Mouse (Mus musculus) layer of hippocampus, adult 9-11 months (tissue): ENCODE measurements around the gene 4930518I15Rik.
A peak's percentile ranks its signal among the peaks of the same experiment; 100 is the strongest.
"Not testable (repeated sequence)": the region's sequence is repeated elsewhere in the genome, so short reads cannot be mapped to it uniquely, and the experiment has no call there.

ENCODE experiments used
- DNase-seq: peaks from one replicate; pipeline ENCODE4 v3.0.0; 2022

4930518I15Rik gene

DNA sequence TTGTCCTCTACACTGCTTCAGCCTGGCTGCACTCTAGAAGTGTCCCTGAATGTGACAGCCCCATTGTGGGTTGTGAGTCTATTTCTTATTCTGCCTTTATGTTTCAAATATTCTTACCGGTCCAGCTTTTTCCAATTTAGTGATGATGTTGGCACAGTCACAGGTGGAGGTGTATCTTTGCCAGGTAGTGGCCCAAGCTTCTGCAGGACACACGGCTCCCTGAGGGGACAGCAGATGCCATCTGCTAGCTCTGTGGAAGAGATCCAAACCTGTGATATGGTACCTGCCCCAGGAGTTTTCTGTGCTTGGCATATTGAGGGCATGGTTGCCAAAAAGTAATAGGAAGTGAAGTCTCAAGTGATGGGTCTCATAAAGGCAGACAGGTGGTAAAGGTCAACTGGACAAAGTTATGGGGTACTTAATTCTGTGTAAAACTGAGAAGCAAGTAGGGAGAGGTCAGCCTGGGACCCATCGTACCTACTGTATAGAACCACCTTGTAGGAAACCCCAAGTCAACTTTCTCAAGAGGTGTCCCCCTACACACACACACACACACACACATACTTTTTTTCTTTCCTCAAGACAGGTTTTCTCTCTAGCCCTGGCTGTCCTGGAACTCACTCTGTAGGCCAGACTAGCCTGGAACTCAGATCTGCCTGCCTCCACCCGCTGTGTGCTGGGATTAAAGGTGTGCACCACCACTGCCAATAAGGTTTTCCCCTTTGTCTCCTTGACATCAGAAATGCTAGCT is 17.2 kb upstream of the 4930518I15Rik start:
- no peak for DNase-seq

- no peak for DNase-seq
Measured at GRCm38 (mm10) chr2:156874047-156874759, 16.5 kb upstream of the 4930518I15Rik start.

DNA sequence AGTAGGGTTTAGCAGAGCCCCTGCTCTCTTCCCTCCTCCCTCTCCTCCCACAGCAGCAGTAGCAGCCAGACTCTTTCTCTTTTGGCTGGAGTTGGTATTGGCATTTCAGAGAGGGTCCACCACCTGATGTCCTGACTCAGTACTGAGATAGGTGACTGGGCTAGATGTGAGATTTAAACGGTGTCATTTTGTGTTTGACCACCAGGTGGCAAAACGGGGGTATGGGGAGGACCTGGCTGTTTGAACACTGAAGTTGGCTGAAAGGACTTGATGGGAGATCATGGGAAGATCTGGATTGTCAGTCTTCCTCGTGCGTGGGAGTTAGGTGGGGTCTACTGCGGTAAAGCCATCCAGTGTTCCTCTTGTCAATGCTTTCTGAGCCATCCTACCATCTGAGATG is 15.9 kb upstream of the 4930518I15Rik start:
- no peak for DNase-seq

- no peak for DNase-seq
Measured at GRCm38 (mm10) chr2:156870519-156870918, 12.8 kb upstream of the 4930518I15Rik start.

DNA sequence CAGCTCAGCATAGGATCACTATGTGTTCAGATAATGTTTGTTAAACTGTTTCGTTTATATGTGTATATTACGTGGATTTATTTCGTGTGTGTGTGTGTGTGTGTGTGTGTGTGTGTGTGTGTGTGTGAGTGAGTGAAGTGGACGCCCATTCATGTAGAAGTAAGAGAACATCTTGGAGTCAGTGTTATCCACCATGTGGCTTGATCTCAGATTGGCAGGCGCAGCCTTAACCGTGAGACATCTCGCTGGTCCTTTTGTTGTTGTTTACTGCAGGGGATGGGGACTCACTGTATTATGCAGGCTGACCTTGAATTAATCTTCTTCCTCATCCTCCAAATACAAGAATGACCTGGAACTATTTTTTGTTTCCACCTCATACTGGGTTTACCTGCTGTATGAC is 11.8 kb upstream of the 4930518I15Rik start:
- DNase-seq: no peak

DNA sequence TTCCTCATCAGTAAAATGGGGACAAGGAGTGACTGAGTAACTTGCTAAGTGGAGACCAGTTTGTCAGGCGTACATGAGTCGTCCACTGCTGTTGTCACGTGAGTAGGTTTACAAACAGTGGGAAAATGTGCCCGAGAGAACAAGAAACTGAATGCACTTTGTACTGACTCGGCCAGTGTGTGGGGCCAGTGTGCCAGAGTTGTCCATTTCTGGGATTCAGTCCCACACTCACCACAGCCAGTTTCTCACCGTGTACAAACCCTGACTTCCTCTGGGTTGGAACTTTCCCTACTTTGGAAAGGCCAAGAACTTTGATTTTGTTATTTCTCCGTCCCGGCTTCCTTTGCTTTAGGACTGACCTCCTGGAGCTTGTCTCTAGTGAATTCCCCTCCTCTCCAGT is 11.2 kb upstream of the 4930518I15Rik start:
- DNase-seq: peak; percentile 37

DNA sequence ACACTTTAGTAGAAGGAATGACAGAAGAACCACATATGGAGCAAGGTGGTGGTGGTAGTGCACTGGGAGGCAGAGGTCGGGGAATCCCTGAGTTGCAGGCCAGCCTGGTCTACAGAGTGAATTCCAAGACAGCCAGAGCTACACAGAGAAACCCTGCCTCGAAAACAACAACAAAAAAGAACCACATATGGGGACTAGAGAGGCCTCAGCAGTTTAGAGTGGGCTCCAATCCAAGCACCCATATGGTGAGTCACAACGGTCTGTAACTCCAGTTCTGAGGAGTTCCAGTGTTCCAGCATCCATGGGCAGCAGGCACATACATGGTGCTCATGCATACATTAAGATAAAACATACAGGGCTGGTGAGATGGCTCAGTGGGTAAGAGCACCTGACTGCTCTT is 6.7 kb upstream of the 4930518I15Rik start:
- no peak for DNase-seq

DNA sequence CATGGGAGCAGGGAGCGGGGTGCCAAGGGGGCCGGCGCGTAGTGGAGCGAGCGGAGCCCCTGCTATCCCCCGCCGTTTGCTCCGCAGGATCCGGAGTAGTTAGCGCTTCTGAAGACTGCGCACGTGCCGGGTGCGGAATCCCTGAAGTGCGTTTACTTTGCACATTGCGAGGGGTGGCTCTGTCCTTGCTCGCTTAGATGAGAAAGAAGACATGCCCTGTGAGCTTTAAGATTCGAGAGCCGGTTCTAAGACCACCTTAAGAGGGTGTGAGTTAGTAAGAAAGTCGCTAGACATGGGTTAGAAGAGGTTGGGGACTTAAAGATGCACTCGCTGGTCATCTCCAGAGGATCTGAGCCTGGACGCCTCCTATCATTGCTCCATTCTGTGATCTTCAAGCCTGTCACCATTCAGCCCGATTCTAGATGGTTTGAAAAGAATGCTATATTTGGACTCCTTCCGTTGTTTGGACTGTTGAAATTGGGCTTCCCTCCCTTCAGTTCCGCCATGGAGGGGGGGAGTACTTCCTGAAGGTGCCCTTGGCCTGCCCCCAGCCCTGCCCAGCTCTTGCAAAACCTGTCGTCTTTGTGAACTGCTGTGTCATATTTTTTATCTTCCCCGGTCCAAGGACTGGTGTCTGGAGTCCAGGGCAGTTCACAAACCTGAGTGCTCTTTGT is 5.9 kb upstream of the 4930518I15Rik start:
- no peak for DNase-seq

- peak; percentile 97 for DNase-seq
Measured at GRCm38 (mm10) chr2:156862772-156863486, 5.2 kb upstream of the 4930518I15Rik start, which contains the start of gene Rab5if. Rab5if (plus strand) TSS chr2:156863128.

DNA sequence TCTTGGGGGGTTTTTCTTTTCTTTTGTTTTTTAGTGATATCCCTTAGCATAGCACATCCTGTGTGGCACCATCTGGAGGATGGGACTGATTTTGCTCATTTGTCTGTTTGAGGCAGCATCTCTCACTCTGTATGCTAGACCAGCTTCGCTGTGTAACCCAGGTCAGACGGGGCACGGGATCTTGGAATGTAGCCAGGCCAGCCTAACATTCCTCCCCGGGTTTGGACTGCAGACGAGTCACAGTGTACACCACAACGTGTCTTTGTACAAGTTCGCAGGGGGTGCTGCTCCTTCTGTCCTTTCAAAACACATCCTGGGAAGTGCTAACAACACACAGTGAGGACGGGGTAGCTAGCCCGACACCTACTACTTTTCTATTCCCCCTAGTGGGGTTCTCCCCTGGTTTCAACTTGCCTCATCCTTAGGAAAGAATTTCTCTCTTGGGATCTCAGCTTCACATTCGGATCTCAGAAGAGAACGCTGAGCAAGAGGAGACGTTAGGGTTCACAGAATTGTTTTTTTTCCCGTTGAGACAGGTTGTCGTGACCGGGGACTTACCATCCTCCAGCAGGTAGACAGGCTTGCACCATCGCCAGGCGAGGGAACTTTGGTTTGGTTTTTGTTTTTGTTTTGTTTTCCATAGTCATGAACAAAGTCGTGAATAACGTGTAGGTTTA is 4.4 kb upstream of the 4930518I15Rik start:
- no peak for DNase-seq

DNA sequence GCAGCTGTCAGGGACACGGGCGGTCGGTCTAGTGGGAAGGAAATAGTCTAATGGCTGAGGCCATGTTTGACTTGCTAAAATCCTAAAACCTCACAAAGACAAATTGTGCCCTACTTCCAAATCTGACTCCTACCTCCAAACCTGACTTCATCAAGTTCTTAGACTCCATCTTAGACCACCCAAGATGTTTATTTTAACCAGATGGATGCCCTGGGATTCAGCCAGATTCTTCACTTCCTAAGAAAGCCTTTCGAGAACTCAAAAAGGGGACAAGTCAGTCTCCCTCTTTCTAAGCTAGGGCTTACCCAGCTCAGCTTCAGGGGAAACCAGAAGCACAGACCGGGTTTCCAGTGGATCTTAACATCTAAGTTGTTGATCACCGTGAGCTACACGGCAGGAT is 925 bp upstream of the 4930518I15Rik start:
- DNase-seq: no peak

DNA sequence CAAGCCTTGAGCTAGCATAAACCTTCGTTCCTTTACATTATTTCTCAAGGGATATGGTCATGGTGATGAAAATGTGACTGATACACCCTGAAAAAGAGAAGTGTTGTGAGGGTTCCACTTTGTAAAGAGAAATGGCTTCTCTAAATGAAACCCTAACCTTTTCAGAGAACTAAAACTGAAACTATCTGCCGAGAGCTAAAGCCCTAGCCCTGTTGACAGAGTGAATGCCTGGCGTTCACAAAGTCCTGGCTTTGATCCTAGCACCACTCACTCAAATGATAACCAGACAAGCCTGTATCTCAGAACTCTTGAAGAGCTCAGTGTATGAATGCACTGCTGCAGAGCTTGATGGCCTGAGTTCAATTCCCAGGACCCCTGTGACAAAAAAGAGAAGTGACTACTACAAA is 358 bp downstream of the 4930518I15Rik start:
- DNase-seq: no peak

- no peak for DNase-seq
Measured at GRCm38 (mm10) chr2:156856311-156856710, 1.4 kb downstream of the 4930518I15Rik start.

DNA sequence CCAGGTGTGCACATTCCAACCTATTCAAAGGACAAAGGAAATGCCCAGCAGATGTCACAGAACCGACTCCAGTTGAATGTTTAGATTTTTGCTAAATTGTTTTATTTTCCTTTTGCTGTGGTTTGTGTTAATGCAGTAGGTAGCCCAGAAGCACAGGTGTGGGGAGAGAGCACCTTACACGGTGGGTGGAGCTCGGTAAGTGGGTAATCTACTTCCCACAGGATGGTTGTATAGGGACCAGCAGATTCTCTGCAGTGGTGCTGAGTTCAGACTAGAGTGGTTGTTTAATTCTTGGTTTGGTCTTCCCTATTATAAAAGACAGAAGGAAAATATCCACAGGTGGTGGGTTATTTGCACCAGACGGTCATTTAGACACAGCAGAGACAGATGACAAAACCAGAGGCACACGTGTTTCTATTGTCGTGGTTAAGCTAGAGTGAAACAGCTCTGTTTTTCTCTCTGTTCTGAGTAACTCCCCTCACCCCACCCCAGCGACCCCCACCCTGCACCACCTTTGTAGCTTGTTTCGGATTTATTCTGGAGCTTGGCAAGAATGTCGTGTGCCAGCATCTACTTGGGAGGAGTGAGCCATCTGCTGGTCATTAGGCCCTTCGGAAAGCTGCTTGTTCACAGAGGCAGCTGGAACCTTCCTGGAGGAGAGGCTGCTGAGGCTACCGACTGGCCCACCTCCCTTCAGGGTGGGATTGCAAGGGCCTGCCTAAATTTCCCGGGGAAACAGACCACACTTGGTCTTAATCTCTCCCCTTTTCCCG is 3.6 kb downstream of the 4930518I15Rik start:
- DNase-seq: peak; percentile 51

DNA sequence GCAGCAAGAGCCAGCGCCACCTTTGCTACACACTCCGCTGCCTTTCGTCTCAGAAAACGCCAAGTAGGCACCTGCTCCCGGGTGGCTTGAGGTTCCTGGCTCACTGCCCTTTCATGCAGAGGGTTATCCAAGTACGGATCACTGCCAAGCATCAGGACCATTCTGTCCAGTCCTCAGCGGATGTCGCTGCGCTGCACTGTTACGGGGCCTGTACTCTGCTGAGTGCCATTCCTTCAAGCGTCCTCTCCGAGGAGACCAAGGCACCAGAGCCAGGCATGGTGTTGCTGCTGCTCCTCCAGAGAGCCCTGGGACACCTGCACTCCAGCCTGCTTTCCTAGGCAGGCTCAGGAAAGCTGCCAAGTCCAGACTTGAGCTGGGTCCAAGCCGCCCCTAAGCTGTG is 4.2 kb downstream of the 4930518I15Rik start:
- not testable (repeated sequence) for DNase-seq

DNA sequence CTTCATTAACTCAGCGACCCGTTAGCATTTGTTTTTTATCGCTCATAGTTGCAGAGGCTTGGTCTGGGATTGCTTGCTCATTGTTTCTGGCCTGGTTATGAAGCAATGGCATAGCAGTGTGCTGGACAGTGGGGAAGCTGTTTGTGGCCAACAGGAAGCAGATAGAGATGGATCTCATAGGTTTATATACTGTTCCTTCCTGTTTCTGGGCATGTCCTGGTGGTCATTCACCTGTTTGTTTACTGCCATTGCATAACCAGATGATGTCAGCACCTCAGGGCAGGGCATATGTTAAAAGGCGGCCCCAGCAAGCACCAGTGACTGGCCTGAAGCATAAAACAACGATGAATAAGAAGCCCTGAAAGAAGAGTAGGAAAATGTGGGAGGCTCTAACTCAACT is 7.2 kb downstream of the 4930518I15Rik start:
- no peak for DNase-seq

DNA sequence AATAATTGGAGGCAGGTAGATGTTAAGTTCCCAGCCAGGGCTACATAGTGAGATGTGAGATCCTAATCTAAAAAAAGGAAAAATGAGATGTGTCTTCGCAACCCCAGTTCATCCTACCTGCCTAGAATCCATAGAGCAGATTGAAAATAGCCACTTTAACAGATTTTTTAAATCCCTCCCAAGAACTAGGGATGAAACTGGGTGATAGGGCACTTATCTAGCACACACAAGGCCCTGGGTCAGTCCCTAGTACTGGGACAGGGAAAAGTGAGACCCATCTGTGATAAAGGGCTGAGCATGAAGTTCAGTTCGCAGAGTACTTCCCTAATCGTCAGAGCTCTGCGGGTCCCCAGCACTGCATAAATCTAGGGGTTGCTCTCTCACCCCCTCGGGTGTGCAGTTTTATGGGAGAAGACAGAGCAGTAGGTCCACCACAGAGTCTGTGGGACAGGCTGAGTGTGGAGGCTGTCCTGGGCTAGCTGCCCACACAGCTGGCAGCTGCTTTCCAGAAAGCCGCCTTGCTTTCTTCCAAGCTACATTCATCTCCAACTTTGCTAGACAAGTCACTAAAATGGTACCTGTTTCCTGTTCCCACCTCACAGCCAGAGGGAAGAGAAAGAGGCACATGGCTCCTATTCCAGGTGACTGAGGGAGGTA is 9.1 kb downstream of the 4930518I15Rik start:
- DNase-seq: no peak

DNA sequence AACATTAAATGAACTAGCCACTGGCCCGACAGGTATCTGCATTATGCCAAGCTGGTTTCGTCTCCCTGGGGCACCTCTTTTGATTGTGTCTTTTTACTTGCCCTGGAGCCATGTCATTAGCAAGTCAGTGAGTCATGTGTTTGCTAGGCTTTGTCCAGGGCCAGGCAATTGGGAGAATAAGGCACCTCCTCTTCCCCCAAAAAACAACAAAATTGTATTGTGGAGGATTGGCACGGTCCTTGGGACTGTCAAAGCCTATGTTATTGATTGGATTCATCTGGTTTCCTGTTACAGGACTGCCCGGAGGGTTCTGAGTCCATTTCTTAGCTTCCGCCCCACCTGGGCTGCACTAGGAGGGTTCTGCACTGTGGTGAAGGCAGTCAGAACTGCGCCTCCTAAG is 10.1 kb downstream of the 4930518I15Rik start:
- DNase-seq: no peak

- no peak for DNase-seq
Measured at GRCm38 (mm10) chr2:156844715-156845114, 13.0 kb downstream of the 4930518I15Rik start.

- no peak for DNase-seq
Measured at GRCm38 (mm10) chr2:156843331-156843730, 14.4 kb downstream of the 4930518I15Rik start.

- DNase-seq: no peak
Measured at GRCm38 (mm10) chr2:156842711-156843110, 15.0 kb downstream of the 4930518I15Rik start.
